Mouse (Mus musculus) myocyte (in vitro differentiated cells): ENCODE measurements around the gene Paqr3. TPM values are rescaled to one million over a fixed set of nuclear protein-coding genes. Genes with fewer than 3 reads are reported as not detected.
A peak's percentile ranks its signal among the peaks of the same experiment; 100 is the strongest.

Experiments used
- H3K27me3 ChIP-seq: one replicate; pipeline ENCODE4 v1.6.1; 2011; ENCODE audit not compliant: control insufficient read depth, insufficient read depth, insufficient read length
- H3K36me3 ChIP-seq: one replicate; pipeline ENCODE4 v1.6.1; 2011; ENCODE audit not compliant: control insufficient read depth, insufficient read depth
- H3K4me2 ChIP-seq: one replicate; pipeline ENCODE4 v1.6.1; 2011; ENCODE audit warnings: low read depth, control low read depth
- H3K4me3 ChIP-seq: one replicate; pipeline ENCODE4 v1.5.1; 2011; ENCODE audit warnings: mild to moderate bottlenecking, control low read depth, moderate library complexity
- H3K79me2 ChIP-seq: one replicate; pipeline ENCODE4 v1.6.1; 2011; ENCODE audit not compliant: control insufficient read depth, insufficient read depth
- H3ac ChIP-seq: one replicate; pipeline ENCODE4 v1.6.1; 2011; ENCODE audit not compliant: control insufficient read depth, insufficient read length
- CEBPB ChIP-seq: IDR thresholded peaks from 2 replicates; pipeline ENCODE4 v1.6.1; 2011; ENCODE audit warnings: mild to moderate bottlenecking, moderate library complexity; ENCODE audit not compliant: poor library complexity, insufficient read depth, severe bottlenecking
- E2F4 ChIP-seq: IDR thresholded peaks from one replicate; pipeline ENCODE4 v1.6.1; 2011; ENCODE audit warnings: mild to moderate bottlenecking, control low read depth, moderate library complexity; ENCODE audit not compliant: insufficient read depth
- MAX ChIP-seq: IDR thresholded peaks from one replicate; pipeline ENCODE4 v1.6.1; 2011; ENCODE audit warnings: low read depth, mild to moderate bottlenecking, control low read depth
- MYOD1 ChIP-seq, 3 experiments: IDR thresholded peaks; one replicate each; pipeline ENCODE4 v1.6.1; 2011; ENCODE audit warnings: control low read depth in 2 of 3, low read depth in 2 of 3, mild to moderate bottlenecking in 2 of 3, moderate library complexity in 1 of 3; ENCODE audit not compliant: insufficient read length in 2 of 3, control insufficient read depth in 1 of 3
- MYOG ChIP-seq, 3 experiments: IDR thresholded peaks; one replicate each; pipeline ENCODE4 v1.6.1; 2011; ENCODE audit warnings: control low read depth in 2 of 3, low read depth in 2 of 3, mild to moderate bottlenecking in 2 of 3; ENCODE audit not compliant: insufficient read length in 2 of 3, control insufficient read depth in 1 of 3, insufficient read depth in 1 of 3
- POLR2A ChIP-seq: IDR thresholded peaks from one replicate; pipeline ENCODE4 v1.6.1; 2011; ENCODE audit warnings: low read depth, mild to moderate bottlenecking, control low read depth, moderate library complexity; ENCODE audit not compliant: insufficient read length
- POLR2AphosphoS2 ChIP-seq: IDR thresholded peaks from one replicate; pipeline ENCODE4 v1.6.1; 2011; ENCODE audit warnings: low read depth, control low read depth; ENCODE audit not compliant: insufficient read length
- REST ChIP-seq: IDR thresholded peaks from one replicate; pipeline ENCODE4 v1.6.1; 2011; ENCODE audit warnings: mild to moderate bottlenecking, control low read depth, moderate library complexity; ENCODE audit not compliant: insufficient read depth, insufficient read length
- SRF ChIP-seq: IDR thresholded peaks from one replicate; pipeline ENCODE4 v1.6.1; 2011; ENCODE audit warnings: low read depth; ENCODE audit not compliant: control insufficient read depth, insufficient read length
- TCF12 ChIP-seq: IDR thresholded peaks from one replicate; pipeline ENCODE4 v1.6.1; 2011; ENCODE audit warnings: mild to moderate bottlenecking, control low read depth; ENCODE audit not compliant: poor library complexity, insufficient read depth, severe bottlenecking
- TCF3 ChIP-seq: IDR thresholded peaks from one replicate; pipeline ENCODE4 v1.6.1; 2011; ENCODE audit warnings: low read depth, control low read depth; ENCODE audit not compliant: insufficient read length
- USF1 ChIP-seq: IDR thresholded peaks from one replicate; pipeline ENCODE4 v1.6.1; 2011; ENCODE audit warnings: low read depth, mild to moderate bottlenecking, control low read depth, moderate library complexity
- polyA plus RNA-seq: library from polyadenylated mRNA; unstranded; fragments of >200 nt; fragmentation: generic; extraction: Trizol; gene quantifications from one replicate; pipeline ENCODE4 v1.2.1, GENCODE M21; 2012; ENCODE audit warnings: missing spikeins

Gene Paqr3
- polyA plus RNA-seq: 24.7 TPM

DNA sequence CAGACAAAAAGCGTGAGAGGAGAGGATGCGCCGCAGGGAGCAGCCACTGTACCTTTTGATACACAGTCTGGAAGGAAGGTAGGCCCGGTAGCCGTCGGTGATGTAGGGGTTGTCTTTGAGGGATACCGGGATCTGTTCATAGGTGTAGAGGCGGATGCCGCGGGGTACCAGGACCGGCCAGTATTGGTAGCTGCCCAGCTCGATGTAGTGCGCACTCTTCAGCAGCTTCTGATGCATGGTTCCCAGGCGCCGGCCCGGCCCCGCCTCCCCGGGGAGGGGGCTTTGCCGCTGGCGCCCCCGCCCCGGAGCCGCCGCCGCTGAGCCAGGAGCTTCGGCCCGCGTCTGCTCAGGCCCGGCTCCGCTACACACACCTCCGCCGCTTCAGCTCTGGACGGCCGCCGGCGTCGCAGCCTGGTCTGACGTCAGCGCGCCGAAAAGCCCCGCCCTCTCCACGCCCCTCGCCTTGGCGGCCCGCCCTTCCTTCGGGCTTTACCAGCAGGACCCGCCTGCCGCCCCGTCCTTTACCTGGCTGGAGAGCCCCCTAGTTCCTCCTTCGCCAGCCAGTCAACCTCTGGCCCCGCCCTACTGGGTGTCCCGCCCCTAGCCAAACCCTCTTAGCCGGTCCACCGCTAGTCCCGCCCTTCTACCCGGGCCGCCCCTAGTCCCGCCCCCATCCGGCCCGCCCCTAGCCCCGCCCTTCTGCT, at the start of gene Paqr3:
Gene Paqr3, minus strand, starts transcription at position 390 of the 704 bp plus-strand sequence.
- peak within 1 kb of the TSS; percentile 73 for H3K4me3 ChIP-seq
- peak; percentile 94 for TF ChIP-seq POLR2A
- TF ChIP-seq TCF3: no peak
- TF ChIP-seq POLR2AphosphoS2: peak; percentile 89
- TF ChIP-seq MYOG (IDR thresholded peaks at IDR 0.05; ENCODE audit: control insufficient read depth in 1 of 3, insufficient read depth in 1 of 3, insufficient read length in 2 of 3, low read depth in 2 of 3): no peak
- TF ChIP-seq SRF: peak; percentile 15
- TF ChIP-seq MYOD1 (IDR thresholded peaks at IDR 0.05; ENCODE audit: control insufficient read depth in 1 of 3, insufficient read length in 2 of 3, low read depth in 2 of 3): no peak
- no peak for TF ChIP-seq TCF12
- no peak for TF ChIP-seq CEBPB
- no peak for TF ChIP-seq USF1
- TF ChIP-seq REST: no peak
- no peak for TF ChIP-seq E2F4
- TF ChIP-seq MAX: no peak
- peaks cover 15% of the 10 kb centered on the region for H3K79me2 ChIP-seq

GRCm38 (mm10) chr5:97154688-97155087, 43.3 kb upstream of the Paqr3 start:
- H3K4me2 ChIP-seq: no peak overlapping the region
- H3K36me3 ChIP-seq: no peaks in the 10 kb centered on the region
- H3ac ChIP-seq: no peak overlapping the region
- H3K79me2 ChIP-seq: no peaks in the 10 kb centered on the region
- no peak overlapping the region for H3K4me3 ChIP-seq
- H3K27me3 ChIP-seq: no peaks in the 10 kb centered on the region
- no peak for TF ChIP-seq CEBPB
- no peak for TF ChIP-seq POLR2AphosphoS2
- no peak for TF ChIP-seq MAX
- no peak for TF ChIP-seq USF1
- TF ChIP-seq REST: no peak

More for the DNA sequence above, at the start of gene Paqr3:
- Histone ChIP-seq H3K4me2 (peak within 1 kb of the TSS; percentile 90), H3K36me3 (peaks cover 12% of the 10 kb centered on the region), H3ac (peak within 1 kb of the TSS; percentile 64), H3K27me3 (no peaks in the 10 kb centered on the region)

GRCm38 (mm10) chr5:97135331-97135730, 23.9 kb upstream of the Paqr3 start:
- no peak overlapping the region for H3K4me2 ChIP-seq
- H3K27me3 ChIP-seq: no peaks in the 10 kb centered on the region
- no peaks in the 10 kb centered on the region for H3K79me2 ChIP-seq
- no peak overlapping the region for H3K4me3 ChIP-seq
- no peak overlapping the region for H3ac ChIP-seq
- TF ChIP-seq REST (no peak), POLR2AphosphoS2 (no peak)
- H3K36me3 ChIP-seq: no peaks in the 10 kb centered on the region

DNA sequence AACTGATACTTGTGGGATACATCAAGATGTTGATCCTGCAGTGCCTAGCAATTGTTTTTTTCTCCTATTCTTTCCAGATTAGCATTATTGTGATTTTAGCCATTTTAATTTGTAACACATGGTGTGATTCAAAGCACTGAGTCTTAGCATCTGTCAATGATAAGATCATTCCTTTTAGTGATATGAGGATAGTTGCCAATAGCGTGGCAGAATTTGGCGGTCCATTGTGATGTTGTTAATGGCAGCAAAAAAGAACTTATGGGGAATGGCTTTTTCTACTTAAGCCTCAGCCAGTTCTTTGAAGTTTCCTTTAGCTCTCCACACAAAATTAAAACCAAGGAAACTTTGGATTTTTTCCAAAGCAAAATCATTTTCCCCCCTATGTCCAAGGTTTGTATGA, 18.2 kb upstream of the Paqr3 start:
- Histone ChIP-seq H3K36me3 (no peaks in the 10 kb centered on the region), H3ac (no peak overlapping the region), H3K4me3 (no peak overlapping the region), H3K79me2 (no peaks in the 10 kb centered on the region), H3K27me3 (no peaks in the 10 kb centered on the region), H3K4me2 (no peak overlapping the region)
- TF ChIP-seq E2F4 (no peak), MAX (no peak), REST (no peak), POLR2AphosphoS2 (no peak), MYOD1 (IDR thresholded peaks at IDR 0.05; ENCODE audit: control insufficient read depth in 1 of 3, insufficient read length in 2 of 3, low read depth in 2 of 3) (no peak), TCF3 (no peak), POLR2A (no peak), CEBPB (no peak), USF1 (no peak), MYOG (IDR thresholded peaks at IDR 0.05; ENCODE audit: control insufficient read depth in 1 of 3, insufficient read depth in 1 of 3, insufficient read length in 2 of 3, low read depth in 2 of 3) (no peak), SRF (no peak), TCF12 (no peak)

DNA sequence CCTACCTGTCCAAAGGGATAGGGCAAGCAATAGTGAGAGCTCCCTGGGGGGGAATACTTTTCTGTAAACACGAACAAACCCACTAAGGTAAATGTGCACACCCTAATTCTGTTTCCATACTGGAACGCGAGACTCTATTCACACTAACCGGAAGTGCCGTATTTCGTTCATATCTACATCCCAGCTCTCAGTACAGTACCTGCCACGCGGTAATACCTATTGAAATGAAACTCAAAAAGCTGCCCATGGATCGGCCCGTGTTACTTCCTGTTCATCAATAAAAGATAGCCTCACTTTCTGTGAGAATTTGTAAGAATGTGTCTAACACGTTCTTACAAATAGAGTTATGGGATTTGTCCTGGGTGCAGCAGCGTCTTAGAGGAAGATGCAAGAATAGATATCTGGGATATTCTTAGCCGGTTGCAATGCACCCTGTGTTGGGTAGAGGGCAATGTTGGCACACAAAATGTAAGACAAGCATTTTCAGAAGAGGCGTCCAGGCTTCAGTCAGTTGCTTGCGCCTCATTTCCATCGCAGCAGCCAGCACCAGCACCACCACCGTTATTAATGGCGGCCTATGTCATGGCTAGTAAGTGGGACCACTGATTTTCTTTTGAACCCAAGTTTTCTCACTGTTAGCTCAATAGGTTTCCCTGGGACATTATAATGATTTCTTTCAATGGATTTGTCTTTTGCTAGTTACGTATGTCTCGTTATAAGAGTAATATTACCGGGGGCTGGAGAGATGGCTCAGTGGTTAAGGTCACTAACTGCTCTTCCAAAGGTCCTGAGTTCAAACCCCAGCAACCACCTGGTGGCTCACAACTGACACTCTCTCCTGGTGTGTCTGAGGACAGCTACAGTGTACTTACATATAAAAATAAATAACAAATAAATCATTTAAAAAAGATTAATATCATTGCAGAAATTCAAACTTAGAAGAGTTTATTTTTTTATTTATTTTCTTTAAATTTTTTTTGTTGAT, 17.1 kb upstream of the Paqr3 start:
- no peak overlapping the region for H3K4me2 ChIP-seq
- TF ChIP-seq POLR2A (no peak), REST (no peak), TCF3 (no peak), E2F4 (no peak), USF1 (no peak), MYOG (IDR thresholded peaks at IDR 0.05; ENCODE audit: control insufficient read depth in 1 of 3, insufficient read depth in 1 of 3, insufficient read length in 2 of 3, low read depth in 2 of 3) (no peak), TCF12 (no peak), POLR2AphosphoS2 (no peak), MAX (no peak), SRF (no peak), MYOD1 (IDR thresholded peaks at IDR 0.05; ENCODE audit: control insufficient read depth in 1 of 3, insufficient read length in 2 of 3, low read depth in 2 of 3) (no peak), CEBPB (no peak)

More for the DNA sequence above, 17.1 kb upstream of the Paqr3 start:
- Histone ChIP-seq H3K36me3 (no peaks in the 10 kb centered on the region), H3K4me3 (no peak overlapping the region), H3K79me2 (no peaks in the 10 kb centered on the region), H3ac (no peak overlapping the region), H3K27me3 (no peaks in the 10 kb centered on the region)
